Mouse (Mus musculus): ENCODE measurements around the gene Ankle1.

Ankle1 gene

DNA sequence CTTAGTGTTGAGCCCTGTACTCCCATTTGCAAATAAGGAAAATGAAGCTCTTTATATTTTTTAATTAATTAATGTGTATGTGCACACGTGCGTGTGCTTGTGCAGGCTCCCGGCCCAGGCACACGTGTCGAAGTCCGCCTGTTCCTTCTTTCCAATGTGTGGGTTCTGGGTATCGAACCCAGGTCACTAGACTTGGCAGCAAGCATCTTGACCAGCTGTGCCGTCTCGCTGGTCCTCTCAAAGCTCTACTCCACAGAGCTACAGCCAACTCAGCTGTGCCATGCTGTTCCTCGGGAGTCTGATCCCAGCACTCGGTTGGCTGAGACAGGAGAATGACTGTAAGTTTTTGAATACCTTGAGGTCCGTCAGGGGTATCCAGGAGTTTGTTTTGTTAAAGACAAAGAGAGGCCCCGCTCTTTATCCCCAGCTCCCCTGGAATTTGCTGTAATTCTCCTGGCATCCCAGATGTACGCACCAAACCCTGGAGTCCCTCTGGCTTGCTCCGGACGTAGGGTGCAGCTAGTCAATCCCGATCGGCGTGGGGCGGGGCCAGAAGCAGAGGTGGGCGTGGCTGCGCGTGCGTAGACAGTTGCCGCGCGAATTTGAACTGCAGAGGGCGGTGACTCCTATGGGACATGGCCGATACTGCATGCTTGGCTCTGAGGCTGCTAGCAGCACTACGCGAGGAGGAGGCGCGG lies at the start of gene Ankle1:
Gene Ankle1, plus strand, starts transcription at position 610 of the 698 bp plus-strand sequence.
- peak; percentile 97 for DNase-seq

DNA sequence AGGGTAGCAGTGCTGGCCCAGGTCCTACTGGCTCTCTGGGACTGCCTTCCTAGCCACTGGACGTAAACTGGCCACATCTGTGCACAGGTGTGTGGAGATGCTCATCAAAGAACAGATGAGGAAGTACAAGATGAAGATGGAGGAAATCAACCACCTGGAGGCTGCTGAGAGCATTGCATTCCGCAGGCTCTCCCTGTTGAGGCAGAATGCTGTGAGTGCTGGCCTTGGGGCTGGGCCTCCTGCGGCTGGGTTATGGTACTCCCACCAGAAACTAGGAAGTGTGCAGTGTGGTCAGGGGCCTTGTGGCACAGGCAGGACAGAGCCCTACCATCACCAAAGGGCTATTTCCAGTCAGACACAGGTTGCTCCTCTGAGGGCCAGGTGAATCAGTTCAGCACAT lies 47.8 kb upstream of the Ankle1 start:
- DNase-seq, result no peak

DNA sequence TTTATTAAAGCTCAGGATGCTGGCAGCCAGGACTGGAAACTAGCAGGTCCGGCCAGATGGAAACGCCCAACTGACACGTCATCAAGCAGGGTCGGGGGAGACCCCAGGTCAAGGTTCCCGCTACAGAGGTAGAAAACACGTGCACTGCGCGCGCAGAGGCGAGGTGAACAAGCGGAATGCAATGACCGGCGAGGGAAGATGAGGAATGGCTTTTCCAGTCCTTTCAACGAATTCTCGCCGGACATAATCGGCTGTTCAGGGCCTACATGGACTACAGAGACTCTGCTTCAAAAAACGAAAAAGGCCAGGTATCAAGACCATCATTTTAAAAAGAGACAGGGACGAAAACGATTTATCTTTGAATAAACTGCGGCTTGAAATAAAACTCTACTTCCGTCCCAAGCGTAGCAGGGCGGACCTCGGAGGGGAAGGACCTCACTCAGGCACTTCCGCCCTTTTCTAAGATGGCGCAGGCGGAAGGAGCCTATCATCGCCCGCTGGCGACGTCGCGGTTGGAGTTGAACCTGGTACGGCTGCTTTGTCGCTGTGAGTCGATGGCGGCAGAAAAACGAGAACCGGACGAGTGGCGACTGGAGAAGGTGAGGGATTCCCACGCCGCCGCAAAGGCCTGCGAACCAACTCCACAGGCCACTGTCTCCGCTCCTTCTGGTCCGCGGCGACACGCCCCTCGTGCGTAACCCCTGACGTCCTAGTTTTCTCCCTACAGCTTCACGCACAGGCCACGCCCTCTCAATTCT lies 38.9 kb upstream of the Ankle1 start, which contains the start of gene Use1:
Gene Use1, plus strand, starts transcription at position 78 of the 758 bp plus-strand sequence.
- DNase-seq, result peak; percentile 94

DNA sequence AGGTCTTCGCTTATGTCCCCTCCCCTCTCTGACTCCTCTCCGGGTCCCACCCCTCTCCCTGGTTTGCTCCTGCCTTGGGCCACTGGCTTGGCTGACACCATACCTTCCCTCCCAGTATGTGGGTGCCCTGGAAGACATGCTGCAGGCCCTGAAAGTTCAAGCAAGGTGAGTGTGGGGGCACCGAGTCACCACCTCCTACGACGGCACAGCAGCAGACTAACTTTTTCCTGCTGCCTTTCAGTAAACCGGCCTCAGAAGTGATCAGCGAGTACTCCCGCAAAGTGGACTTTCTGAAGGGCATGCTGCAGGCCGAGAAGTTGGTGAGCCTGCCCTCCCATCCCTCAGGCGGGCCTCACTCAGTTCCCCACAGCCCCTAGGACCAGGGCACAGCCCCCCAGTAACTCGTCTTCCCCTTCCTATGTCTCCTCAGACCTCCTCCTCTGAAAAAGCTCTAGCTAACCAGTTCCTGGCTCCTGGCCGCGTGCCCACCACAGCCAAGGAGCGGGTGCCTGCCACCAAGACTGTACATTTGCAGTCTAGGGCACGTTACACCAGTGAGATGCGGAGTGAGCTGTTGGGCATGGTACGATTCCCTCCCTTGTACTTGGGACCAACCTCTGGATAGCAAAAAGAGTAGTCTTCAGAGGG lies 38.2 kb upstream of the Ankle1 start:
- DNase-seq, result peak; percentile 32

DNA sequence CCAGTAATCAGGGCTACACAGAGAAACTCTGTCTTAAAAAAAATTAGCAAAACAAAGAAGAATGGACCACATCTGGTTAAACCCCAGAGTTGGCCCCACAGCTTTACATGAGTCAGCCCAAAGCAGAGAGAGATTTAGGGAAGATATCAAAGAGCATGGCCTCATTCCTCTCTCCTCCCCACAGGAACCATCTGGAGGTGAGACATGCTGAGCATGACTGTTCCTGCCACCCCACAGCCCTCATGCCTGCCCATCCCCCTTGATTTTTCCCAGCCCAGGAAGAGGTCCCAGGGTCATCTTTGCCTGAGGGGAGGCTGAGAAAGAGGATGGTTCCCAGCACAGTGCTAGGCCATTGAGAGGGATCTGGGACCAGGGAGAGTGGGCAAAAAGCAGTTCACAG lies 37.4 kb upstream of the Ankle1 start:
- DNase-seq, result no peak

DNA sequence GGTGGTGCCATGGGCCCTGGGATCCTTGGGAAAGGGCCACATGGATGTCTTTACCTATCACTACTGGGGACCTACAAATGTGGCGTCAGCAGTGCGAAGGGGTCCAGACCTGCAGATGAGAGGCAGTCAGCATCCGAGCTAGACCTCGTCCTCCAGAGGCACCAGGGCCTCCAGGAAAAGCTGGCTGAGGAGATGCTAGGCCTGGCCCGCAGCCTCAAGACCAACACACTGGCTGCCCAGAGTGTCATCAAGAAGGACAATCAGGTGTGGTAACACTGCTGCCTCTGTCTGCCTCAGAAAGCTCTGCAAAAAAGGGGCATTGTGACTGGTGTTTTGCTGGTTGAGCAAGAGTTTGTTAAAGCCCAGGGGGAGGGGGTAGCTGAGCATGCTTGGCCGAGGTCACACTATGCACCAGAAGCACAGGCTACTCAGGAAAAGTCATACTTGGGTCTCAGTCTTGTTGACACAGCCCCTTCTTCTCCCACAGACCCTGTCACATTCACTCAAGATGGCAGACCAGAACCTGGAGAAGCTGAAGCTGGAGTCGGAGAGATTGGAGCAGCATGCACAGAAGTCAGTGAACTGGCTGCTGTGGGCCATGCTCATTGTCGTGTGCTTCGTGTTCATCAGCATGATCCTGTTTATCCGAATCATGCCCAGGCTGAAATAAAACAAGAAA lies 36.6 kb upstream of the Ankle1 start:
- no peak for DNase-seq

DNA sequence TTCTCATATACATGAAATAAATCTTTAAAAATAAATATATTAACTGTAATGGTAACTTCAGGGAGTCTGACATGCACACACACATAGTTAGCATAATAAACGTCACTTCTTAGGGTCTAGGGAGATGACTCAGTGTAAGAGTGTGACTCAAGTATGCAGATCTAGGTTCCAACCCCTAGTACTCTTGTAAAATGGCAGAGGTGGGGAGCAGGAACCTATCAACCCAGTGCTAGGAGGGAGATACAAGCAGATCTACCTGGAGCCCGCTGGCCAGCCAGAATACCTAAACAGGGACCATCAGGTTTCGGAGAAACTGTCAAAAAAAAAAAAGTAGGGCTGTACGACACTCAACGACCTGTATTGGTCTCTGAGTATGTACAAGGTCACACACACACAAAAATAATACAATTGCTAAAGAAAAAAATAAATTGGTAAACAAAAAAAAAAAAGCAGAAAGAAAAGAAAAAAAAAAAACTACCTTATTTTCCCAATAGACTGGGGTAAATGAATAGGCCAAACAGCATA lies 35.0 kb upstream of the Ankle1 start:
- no peak for DNase-seq

DNA sequence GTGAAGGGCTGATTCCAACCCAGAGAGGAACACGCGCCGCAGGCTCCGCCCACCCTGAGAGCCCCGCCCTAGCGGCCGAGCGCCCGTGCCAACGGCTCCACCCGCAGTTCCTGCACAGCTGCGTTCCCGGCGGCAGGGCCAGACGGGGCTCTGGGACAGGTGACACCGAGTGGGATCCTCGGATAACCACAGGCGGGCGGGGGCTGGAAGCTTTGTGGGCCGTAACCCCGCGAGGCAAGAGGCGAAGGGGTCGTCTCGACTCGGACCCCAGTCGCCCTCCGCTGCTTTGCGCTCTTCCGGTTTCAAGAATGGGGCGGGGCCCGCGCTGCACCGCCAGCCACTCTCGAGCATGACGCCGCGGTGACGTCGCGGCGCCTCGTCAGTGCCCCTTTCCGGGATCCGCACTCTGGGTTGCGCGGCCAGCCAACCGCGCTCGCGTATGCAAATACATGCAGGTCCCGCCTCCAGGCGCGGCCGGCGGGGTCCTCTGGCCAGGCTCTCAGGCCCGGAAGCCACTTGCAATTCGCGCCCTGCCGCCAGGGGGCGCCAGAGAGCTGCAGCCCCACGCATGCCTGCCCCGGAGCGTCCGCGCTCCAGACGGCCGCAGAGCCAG lies 34.5 kb upstream of the Ankle1 start, which contains the start of gene Ocel1:
Gene Ocel1, plus strand, starts transcription at position 63 of the 613 bp plus-strand sequence.
- DNase-seq, result peak; percentile 98

DNA sequence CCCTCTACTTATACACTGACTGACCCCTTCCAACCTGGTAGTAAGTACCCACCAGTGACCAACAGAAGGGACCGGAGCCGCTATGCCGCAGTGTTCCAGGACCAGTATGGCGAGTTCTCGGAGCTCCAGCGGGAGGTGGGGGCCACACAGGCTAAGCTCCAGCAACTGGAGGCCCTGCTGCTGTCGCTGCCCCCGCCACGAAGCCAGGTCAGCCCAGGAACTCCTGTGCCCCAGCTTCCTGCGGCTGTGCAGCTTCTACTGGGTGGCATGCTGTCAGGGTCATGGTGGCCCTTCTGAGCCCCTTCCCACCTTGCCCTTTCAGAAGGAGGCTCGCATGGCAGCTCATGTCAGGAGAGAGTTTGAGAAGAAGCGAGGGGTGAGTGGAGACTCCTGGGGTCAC lies 33.4 kb upstream of the Ankle1 start:
- DNase-seq, result peak; percentile 35

DNA sequence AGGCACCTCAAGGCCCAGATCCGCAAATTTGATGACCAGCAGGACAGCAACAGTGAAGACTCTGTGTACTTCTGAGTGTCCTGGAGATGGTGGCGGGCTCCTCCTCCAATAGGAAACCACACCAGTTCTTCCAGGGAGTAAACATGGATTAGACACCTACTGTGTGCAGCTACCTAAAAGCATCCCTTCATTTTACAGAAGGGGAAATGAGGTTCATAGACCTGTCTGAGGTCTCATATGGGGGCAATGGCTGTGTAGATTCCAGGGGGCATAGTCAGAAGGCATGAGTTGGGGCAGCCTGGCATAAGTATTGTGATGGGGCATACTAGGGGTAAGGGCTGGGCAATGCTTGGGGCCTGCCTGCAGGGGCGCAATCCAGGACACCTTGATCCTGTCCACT lies 32.8 kb upstream of the Ankle1 start:
- DNase-seq, result no peak

DNA sequence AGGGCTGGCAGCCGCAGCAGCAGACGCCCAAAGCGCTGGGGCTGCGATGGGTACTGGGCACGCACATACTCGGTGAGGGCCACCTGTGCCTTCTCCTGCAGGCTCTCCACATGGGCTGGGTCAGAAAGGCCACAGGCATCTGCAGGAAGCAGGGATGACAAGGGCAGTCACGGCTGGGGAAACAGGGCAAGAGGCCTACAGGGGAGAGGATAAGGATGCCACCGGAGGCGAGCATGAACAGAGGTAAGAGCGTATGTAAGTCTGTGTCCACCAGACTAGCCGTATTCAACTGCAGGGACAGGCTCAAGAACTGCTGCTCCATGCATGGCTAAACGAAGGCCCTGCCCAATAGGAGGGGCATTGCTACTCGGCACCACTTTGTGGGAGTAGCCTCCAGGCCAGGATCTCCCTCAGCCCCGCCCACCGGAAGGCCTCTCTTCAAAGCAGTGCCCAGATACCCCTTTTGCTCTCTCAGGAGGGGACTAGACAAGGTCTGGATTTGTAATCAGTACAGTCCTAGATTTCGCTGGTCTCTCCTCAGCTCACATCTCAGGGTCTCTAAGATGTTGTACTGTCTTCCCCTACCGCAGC lies 31.1 kb upstream of the Ankle1 start:
- DNase-seq, result no peak

DNA sequence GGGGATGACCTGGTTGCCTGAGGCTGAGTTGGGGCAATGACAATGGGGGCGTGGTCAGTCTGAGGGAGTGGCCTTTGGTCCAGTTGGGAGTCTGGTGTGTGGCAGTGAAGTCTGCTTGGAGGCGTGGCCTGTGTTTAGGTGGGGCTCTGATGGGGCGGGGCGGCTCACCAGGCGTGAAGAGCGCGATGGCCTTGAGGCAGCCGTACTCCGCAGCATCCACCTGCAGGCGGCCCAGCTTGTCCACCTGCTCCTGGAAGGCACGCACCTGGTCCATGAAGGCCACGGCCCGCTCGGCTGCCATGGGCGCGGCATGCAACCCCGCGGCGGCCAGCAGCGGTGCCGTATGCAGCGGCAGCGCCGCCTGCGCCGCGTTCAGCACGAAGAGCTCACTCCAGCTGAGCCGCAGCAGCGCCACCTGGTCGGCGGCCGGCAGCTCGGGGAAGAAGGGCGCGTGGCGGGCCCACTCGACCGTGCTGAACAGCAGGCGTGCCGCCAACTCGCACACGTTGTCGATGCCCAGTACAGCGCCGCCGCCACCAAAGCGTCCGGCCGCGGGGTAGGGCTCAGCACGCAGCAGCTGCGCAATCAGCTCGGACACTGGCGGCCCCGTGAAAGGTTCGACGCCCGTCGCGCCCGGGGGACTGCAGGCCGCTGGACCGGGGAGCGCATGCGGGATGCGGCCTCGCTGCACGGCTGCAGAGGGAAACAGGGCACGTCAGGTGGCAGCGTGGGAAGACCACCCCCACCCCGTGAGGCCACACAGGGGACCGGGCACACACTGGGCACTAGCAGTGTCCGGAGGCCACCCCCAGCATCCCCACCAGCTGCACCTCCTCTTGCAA lies 30.0 kb upstream of the Ankle1 start:
- peak; percentile 66 for DNase-seq

DNA sequence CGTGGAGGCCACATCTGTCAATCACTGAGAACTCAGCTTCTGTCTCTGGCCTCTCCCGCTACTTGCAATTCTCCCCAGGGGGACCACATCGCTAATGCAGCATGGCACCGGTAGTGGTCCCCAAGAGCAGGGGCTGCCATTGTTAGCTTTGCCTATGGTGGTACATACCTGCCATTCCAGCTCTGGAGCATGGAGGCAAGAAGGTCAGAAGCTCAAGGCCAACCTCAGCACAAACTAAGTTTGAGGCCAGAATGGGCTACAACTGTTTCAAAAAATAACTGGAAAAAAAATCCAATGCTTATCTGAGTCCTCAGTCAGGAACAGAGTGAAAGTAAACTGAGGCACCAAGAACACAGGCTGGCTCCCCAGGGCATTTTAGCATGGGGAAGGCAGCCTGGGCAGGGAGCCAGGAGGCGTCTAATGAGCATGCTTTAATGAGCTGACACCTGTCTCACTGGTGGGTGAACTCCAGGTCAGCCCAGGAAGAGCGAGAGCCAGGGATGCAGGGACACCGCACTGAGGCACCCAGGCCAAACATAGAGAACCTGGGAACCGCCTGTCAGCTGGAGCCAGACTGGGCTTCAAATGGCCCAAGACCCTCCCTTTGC lies 29.3 kb upstream of the Ankle1 start:
- no peak for DNase-seq

DNA sequence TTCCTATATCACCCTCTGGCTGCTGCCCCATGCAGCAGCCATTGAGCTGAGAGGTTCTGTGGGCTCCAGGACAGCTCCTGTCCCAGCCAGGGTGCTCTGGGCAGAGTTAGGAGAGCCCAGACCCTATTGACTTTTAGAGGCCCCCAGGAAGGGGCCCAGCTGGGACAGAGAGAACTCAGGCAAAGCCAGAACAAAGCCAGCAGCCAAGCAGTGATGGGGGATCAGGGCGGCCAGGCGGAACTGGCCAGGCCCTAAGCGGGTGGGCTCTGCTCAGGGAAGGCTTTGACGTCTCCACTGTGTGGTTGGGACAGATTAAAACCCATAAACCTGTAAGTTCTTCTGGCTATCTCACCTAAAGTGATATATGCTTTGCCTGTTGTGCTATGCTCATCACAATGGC lies 26.8 kb upstream of the Ankle1 start:
- no peak for DNase-seq

DNA sequence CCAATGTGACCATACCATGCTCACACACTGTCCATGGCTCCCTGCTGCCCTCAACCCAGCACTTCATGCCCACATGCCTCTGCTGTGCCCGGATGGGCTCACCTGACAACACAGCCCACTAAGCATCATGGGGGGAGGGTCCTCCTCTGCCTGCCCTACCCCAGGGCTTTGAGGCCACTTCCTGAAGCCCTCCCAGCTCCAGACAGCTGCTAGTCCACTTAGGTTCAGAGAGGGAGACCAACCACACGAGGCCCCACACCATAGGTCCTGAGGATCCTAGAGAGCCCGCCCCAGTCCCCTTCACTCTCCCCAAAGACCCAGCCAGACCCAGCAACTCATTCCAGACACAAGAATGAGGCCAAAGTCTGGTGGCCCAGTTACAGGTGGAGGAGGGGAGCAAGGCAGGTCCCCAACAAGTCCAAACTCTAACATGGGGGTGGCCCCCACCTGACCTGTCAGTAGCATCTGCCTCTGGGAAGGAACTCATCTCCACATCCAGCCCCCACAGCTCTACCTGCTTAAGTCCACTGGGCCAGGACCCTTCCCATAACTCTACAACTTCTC lies 26.2 kb upstream of the Ankle1 start:
- DNase-seq, result no peak

DNA sequence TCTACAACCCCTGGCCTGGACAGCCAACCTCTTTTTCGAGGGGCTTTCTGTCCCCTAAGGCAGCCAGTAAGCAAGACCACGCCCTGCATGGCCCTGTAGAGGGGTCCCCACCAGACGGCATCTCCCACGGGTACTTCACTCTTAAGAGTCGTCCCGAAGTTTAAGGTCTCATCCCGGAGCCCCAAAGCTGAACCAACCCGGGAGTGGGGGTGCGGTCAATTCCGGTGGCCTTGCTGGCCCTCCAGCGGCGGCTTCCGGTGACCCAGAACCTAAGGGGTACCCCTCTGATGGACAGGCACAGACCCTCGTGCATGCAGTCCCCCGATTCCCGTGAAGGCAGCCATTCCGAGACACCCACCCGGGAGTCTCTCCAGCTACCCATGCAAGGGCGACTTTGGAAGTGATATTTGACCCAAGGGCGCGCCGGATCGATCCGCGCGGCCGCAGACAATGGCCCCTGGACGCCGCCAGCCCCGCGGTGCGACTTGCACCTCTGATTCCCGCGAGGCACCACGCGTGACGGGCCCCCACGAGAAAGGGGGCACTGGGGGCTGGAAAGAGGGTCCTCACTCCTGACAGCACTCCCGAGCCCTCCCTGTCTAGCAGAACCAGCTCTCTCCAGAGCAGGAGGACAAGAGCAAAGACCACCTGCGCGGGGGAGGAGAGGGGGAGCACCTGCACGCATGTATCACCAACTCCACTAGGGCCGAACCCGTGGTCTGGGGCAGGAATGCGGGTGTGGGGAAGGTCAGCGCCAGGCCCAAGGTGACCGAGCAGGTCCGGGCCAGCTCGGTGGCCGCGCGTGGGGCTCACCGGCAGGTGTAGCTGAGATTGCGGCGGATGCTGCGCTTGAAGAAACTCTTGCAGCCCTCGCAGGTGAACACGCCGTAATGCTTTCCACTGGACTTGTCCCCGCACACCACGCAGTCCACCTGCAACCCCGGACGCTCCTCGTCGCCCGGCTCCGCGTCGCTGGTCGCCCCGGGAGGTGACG lies 25.3 kb upstream of the Ankle1 start:
- no peak for DNase-seq

DNA sequence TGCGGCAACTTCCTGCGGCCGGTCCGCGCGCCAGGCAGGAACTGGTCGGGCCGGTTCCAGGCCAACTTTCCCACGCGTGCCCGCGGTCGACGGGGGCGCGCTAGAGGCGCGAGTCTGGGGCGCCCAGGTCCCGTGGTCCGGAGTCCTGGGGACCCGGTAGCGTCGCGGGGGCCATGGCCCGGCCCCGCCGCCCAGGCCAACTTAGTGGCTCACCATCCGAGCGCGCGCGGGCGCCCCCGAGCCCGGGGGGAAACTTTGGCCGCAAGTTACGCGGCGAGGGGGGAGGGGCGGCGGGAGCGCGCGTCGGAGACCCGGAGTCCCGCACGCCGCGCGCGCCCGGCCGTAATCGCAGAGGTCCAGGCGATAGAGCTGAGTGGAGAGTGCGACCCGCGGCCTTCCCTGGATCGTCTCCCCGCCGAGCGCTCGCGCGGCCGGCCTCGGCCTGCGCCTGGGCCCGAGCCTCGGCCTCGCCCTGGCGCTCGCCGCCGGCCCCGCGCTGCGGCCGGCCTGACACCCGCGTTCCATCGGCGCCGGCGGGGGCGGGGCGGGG lies 24.3 kb upstream of the Ankle1 start, which contains the start of gene Nr2f6:
Gene Nr2f6, minus strand, starts transcription at position 540 of the 550 bp plus-strand sequence.
- DNase-seq, result peak; percentile 51
